Mouse (Mus musculus) lung, postnatal 0 days (tissue): Measurements from ENCODE around the gene Slc34a2.

Experiments
- CTCF ChIP-seq: IDR thresholded peaks from 2 replicates; pipeline ENCODE4 v1.5.1; 2016; ENCODE audit warnings: antibody characterized with exemption, mild to moderate bottlenecking
- EP300 ChIP-seq: IDR thresholded peaks from 2 replicates; pipeline ENCODE4 v1.6.1; 2016; ENCODE audit warnings: antibody characterized with exemption, mild to moderate bottlenecking, control low read depth

DNA sequence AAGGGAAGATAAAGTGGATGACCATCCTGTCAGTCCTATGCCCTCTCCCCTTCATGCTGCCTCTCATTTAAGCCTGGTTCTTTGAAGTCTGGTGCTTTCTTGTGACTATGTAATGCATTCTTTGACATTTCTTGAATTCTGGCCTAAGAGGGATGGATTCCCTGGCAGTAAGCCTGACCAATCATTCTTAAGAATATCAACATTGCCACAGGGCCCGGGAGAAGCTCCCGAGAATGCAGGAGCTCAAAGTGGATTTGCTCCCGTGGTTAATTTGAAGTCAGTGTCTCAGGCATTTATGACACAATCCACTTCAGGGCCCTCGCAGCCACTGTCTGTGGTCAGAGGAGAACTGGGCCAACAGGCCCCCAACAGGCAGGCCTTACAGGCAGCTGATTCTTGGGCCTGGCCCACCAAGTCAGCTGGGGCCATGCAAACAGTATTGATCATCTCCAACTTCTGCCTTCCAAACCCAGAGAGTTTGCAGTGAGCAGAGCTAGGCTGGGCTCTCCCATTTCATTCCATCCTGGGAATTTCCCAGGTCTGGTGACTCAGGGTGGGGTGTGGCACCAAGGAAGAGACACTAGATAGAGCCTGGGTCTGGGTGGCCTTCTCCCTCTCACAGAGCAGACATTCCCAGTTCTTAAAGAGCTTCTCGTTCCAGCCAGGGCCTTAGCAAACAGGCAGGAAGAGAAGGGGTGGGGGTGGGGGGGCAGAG, 4.3 kb downstream of the Slc34a2 start:
- TF ChIP-seq CTCF (no peak), EP300 (no peak)
